Mouse (Mus musculus) ovary, postnatal 10 days (tissue): ENCODE measurements around the gene Slain1.

Experiments
- DNase-seq: peaks from one replicate; pipeline ENCODE4 v3.0.0; 2022; ENCODE audit warnings: low spot score

Gene Slain1

GRCm38 (mm10) chr14:103666347-103666954, 16.4 kb downstream of the Slain1 start:
- no peak for DNase-seq

GRCm38 (mm10) chr14:103667036-103667435, 17.0 kb downstream of the Slain1 start:
- DNase-seq: no peak

- DNase-seq: no peak
These were observed 29.6 kb downstream of the Slain1 start for GRCm38 (mm10) chr14:103679395-103680217.

GRCm38 (mm10) chr14:103680285-103680819, 30.3 kb downstream of the Slain1 start:
- DNase-seq: no peak

GRCm38 (mm10) chr14:103682633-103683390, 32.8 kb downstream of the Slain1 start:
- DNase-seq: no peak

GRCm38 (mm10) chr14:103686994-103687393, 37.0 kb downstream of the Slain1 start:
- no peak for DNase-seq

GRCm38 (mm10) chr14:103694295-103694694, 44.3 kb downstream of the Slain1 start:
- DNase-seq: peak; percentile 7

- DNase-seq: no peak
These were observed 45.6 kb downstream of the Slain1 start for GRCm38 (mm10) chr14:103695620-103696019.

- no peak for DNase-seq
These were observed 47.1 kb downstream of the Slain1 start for GRCm38 (mm10) chr14:103697101-103697500.

GRCm38 (mm10) chr14:103699308-103699707, 49.3 kb downstream of the Slain1 start:
- DNase-seq: no peak

GRCm38 (mm10) chr14:103702516-103702915, 52.5 kb downstream of the Slain1 start:
- no peak for DNase-seq

GRCm38 (mm10) chr14:103704771-103705170, 54.7 kb downstream of the Slain1 start:
- DNase-seq: no peak

- no peak for DNase-seq
These were observed 56.3 kb downstream of the Slain1 start for GRCm38 (mm10) chr14:103706347-103706746.

GRCm38 (mm10) chr14:103708601-103709000, 58.6 kb downstream of the Slain1 start:
- DNase-seq: no peak

- DNase-seq: no peak
These were observed 59.2 kb downstream of the Slain1 start for GRCm38 (mm10) chr14:103709261-103709660.

GRCm38 (mm10) chr14:103712986-103713385, 63.0 kb downstream of the Slain1 start:
- DNase-seq: no peak

- DNase-seq: no peak
These were observed 67.5 kb downstream of the Slain1 start for GRCm38 (mm10) chr14:103717516-103717915.

- DNase-seq: no peak
These were observed 68.0 kb downstream of the Slain1 start for GRCm38 (mm10) chr14:103717979-103718378.

GRCm38 (mm10) chr14:103718393-103718792, 68.4 kb downstream of the Slain1 start:
- no peak for DNase-seq

- peak; percentile 72 for DNase-seq
These were observed 69.0 kb downstream of the Slain1 start for GRCm38 (mm10) chr14:103718836-103719575.

GRCm38 (mm10) chr14:103720163-103720562, 70.1 kb downstream of the Slain1 start:
- DNase-seq: no peak
